Mouse (Mus musculus) frontal cortex, postnatal 14 days (tissue): ENCODE results near the gene Ssbp1.

Experiments used
- DNase-seq, 2 experiments: peaks; one replicate each; pipeline ENCODE4 v3.0.0; 2022; ENCODE audit warnings: low spot score in 2 of 2

Ssbp1 gene

DNA sequence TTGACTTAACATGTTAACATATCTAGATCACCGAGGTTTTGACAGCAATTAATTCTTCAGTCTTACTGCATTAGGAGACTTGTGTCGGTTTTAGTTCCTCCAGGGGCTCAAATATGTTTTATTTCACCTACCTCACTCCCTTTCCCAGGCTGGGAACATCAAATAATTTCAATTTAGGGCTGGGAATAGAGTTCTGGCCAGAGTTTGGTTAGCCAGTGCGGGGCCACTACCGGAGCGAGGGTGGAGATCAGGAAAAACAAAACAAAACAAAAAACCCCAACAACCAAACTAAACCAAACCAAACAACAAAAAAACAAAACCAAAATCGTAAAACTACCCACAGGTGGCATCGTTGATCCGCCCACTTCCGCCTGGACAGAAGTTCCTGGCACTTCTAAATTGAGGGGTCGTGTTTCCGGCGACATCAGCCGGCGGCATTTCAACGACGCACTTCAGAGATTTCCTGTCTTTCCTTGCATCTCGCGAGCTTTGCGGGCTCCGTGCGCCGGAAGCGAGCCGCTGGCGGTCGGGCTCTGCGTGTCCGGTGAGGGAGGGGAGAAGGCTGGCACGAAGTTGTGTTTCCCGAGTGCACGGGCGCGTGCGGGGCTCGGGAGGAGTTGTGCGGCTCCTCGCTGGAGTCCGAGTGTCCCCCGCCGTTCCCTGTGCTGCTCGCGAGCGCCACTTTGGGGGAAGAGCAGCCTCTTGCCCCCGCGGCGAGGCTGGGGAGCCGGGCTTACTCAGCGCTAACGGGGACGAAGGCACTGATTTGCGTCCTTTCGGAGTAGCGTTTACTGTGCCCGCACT, at the start of gene Ssbp1:
Ssbp1 (plus strand) TSS at position 437 of the 804 bp plus-strand sequence.
- DNase-seq = peak; percentile 86

DNA sequence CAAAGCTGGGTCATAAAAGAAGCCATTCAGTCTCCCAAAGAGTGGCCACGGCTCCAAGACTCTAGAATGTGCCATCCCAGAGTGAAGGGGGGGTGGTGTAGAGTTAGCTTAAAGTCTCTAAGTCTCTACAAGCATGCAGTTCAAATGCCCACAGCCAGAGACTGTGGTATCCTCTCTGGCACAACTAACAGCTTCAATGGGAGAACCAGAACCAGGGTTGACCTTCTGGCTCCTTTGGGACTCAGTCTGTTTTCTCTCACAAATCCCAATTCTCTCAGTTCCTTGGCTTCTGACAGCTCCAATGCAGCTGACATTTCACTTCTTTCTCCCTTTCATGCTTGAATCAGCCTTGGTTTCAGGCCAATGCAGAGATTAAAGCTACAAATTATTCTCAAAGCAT, 48.1 kb upstream of the Ssbp1 start:
- DNase-seq = no peak

DNA sequence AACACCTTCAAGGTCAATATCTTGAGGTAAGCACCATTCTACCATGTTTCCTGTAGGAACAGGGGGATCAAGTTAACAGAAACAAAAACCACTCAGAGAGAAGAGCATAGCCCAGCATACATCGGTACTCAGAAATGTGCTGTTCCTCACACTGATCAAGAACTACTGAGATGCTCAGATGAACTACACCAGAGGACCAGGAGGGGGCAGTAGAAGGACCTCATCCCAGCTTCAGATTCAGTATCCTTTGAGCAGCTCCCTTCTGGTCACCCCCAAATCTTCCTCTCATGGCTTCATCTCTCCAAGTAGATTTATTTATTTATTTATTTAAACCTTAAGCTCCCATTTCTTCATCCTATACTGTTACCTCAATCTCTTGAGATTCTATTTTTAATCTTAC, 47.4 kb upstream of the Ssbp1 start:
- DNase-seq = no peak

DNA sequence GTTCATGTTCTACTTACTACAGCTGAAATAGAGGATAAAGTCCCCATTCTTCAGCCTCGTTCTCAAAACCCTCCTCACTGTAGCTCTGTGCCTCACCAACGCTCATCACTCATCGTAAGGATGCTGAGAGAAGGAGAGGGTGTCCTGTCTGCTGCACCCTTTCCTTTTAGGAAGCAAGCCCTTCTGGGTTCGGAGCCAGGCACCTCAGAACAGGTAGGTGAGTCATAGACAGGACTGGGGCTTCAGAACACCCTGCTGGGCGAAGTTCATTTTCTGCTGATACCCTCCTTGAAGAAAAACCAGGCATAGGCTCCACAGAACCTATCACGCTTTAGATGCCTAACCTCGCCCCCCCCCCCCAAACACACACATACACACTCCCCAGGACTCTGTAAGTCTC, 43.7 kb upstream of the Ssbp1 start:
- DNase-seq = no peak

DNA sequence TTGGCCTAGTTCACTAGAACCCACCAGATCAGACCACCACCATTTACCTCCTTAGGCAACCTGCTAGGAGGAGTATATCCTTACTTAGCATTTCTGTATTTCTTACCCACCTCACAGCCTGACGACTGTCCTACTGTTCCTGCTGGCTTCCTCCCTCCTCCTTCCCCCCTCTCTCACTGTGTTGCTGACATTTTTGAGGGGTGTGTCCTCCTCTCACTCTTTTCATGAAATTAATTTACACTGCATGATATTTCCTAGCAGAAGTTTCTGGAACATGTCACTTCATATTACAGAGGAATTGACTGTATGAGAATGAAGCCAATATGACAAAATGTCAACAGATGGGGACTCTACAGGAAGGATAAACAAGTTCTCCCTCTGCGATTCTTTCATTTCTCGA, 42.5 kb upstream of the Ssbp1 start:
- DNase-seq = no peak

DNA sequence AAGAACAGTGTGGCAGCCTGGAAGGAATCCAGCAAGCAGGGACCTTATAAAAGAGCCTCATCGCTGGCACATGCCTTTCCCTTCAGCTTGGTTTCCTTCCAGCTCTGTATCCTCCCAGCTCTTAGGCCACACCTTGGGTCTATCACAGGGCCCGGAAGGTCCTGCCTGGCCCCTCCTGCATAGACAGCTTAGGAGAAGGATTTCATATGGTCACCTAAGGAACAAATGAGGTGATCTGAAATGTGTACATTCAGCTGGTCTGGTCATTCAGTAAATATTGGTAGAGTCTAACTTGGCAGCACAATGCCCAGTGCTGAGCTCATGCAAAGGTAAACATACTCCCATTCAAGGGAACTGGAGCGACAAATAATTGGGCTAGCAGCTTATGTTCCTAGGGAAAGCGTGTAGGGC, 41.6 kb upstream of the Ssbp1 start:
- no peak for DNase-seq

DNA sequence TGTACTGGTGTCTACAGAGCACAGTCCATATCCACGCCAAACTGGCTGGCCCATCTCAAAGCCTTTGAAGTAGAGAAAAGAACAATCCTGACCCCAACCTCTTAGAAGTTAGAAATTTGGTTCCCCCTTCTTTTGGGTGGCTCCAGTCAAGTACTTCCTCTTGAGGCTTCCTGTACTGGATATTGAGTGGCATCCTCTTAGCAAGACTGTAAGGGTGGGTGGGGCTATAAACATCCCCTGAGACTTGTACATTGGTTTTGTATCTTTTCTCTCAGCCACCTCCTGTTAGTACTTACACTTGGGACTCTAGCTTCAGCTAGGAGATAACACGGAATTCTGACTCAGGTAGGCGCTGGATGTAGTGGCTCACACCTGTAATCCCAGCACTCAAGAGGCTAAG, 40.9 kb upstream of the Ssbp1 start:
- no peak for DNase-seq

DNA sequence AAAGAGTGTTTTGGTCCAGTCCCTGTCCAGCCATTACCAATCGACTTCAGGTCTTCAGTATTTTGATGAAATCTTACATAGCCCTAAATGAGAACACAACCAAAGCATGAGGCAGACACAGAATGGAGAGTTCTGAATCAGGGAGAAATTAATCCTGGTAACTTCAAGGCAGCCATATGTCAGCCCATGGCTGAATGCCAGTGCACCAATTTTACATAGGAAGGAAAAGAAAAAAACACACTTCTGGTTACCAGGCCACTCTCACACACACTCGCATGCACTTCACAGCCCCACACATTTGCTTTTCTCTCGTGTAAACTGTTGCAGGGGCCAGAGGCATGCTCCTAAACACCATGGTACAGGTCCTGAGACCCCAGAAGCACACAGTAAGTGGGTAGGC, 40.3 kb upstream of the Ssbp1 start:
- no peak for DNase-seq

DNA sequence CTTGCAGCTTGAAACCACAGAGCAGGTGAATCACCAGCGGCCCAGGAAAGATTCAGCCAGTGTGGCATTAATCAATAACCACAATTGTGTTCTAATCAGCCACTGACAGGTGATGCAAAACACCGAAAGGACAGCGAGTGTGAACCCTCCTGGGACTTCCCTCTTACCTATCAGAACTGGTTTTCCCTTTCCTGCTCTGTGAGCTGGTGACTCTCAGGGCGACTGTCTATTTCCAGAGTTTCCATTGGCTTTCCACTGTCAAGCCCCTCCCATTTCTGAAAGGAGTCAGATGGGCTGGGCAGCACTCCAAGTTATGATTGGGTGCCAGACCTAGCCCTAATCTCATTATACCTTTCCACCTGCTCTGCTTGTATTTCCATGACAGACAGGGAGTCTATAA, 39.8 kb upstream of the Ssbp1 start:
- DNase-seq = no peak

DNA sequence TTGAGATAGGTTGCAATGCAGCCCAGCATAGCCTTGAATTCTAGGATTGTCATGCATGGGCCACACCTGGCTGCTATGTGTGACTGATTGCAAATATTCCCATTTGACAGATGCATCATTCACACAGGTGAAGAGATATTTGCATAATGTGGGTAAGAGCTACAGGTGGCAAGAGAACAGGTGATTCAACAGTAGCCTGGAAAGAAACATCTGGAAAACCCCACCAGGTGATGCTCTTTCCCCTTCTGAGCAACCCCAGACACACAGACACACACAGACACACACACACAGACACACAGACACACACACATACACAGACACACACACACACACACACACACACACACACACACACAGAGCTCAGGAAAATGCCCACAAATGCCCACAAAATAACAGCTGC, 39.3 kb upstream of the Ssbp1 start:
- no peak for DNase-seq

DNA sequence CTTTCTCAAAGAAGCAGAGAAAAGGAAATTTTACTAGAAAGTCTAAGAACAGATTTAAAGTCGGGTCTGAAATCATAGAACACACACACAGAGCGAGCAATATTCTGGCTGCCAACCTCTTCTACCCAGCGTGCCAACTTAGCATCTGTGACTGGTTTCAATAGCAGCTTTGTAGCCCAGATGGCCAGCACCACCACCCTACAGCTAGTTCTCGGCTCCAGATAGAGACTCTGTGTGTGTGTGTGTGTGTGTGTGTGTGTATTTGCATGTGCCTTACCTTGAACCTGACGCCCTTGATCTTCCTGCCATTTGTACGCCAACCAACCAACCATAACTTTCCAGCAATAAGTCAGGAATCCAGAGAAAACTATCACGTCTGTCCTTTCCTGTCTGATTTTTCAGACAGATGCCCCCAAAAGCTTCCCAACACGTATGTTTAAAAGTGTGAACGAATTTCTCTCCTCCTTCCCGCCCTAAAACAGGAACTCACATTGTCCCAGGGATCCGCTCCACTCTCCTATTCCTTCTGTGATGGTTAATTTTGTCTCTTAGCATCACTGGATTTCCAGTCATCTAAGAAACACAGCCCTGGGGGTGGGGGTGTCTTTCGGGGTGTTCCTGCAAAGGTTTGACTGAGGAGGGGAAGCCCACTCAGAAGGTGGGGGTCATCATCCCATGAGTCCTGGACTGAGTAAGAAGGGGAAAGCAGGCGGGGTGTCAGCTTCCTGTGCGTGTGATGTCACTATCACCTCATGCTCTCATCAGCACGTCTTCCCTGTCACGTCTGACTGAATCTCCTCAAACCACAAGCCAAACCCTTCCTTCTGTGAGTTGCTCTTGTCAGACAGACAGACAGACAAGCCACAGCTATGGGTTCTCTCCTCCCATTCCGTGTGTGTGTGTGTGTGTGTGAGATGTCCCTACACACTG, 38.5 kb upstream of the Ssbp1 start:
- DNase-seq = peak in 1 of 2 experiments; percentile 46

DNA sequence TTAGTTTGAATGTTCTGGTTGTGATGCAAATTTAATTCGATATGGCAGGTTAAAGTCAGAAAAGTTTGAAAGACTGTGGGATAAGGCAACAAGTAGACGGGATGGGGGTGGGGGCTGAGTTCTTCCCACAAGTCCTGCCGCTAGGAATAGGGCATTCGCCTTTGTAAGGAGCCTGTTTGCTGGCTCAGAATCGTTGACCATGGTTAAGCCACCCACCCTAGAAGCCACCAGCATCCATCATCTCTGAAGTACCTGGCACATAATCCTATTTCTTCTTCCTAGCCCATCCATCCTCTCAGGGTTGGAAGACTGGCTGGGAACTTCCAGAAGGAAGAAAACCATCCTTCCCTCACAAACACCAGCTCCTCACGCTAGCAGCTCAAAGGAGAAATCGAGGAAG, 36.5 kb upstream of the Ssbp1 start:
- DNase-seq = no peak

DNA sequence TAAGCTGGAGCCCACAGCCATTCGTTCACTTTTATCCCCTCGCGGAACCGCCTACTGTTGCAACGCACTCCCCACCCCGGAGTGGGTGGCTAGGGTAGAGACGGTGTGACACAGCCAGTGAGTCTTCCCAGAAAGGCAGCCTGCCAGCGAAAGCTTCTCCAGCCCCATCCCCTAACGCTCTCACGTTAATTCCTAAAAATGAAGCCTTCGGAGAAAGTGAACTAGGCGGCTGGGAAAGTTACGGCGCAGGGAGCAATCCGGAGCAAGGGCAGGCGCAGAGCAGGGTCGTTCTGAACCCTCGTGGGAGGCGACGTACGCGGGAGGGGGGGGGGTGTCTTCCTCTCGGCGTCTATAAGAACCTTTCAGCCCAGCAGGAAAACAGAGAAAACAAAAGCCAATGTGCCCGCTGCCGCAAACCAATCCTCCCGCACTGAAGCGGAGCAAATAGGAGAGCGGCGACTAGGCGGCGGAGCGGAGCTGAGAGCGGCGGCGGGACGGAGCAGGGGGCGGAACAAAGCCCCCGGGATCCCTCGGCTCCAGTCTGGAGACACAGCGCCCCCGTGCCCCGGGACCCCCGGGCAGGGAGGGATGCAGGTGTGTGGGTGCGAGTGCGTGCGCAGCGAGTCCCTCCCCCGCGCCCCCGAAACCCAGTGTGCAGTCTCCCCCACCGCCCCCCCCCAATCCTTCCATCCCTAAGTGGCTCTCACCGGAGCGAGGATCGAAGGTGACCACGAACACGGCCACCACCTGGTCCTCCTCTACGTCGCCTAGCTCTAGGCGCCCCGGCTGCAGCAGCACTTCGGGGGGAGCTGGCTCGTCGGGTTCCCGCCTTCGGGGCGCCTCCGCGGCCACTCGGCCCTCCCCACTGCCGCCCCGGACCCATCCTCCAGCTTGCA, 35.8 kb upstream of the Ssbp1 start:
- peak; percentile 46 to 62 for DNase-seq

DNA sequence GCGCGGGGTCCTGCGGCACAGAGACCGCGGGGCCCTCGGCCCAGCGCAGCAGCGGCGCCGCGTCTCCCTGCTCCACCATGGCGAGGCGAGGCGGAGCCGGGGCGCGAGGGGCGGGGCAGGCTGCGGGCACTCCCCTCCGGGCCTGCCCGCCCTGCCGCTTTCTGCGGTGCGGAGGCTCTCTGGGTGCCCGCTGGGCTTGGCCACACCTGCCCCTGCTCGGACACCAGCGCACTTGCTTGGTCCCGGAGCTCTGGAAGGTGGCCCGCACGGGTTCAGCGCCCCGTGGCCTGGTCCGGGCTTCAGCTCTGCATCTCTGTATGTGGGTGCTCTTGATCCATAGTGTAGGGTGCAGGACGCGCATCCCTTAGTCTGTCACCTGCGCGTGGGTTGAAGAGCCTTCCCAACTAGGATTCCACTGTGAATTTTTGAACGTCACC, 35.1 kb upstream of the Ssbp1 start, which contains the start of gene E330009J07Rik:
E330009J07Rik (minus strand) TSS at position 89 of the 437 bp plus-strand sequence.
- DNase-seq = peak; percentile 47 to 68

DNA sequence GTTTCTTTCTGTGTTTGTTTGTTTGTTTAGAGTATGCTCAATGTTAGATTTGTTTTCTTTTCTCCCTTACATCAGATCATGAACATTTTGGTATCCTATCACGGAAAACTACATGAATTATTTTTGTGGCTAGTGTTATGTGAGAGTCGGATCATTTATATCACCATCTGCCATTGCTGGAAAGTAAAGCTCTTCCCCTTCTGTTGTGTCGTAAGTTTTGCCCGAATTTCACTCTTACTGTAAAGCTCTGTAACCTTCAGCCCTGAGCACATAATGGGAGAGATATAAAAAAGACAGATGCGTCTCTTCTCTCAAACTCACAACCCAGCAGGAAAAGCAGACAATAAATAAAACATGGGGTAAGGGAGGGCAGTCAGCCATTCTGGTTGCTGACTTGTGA, 32.2 kb upstream of the Ssbp1 start, which contains the start of gene Wee2:
Wee2 (plus strand) TSS at position 153 of the 400 bp plus-strand sequence.
- DNase-seq = no peak

DNA sequence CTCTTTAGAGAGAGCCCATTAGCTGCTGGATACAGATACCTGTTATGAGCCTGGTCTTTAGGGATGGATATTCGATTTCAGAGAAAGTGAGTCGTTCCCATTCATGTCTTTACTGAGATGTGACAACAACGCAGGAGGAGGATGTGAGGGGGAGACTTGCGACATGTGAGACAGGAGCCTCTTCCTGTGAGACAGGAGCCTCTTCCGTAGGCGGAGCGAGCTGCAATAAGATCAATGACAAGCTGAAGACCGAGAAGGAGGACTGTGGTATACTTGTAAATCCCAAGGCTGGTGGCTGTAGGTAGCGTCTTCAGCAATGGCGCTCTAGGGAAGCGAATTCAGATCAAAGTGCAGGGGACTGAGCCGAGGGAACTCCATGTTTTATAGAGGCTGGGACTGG, 31.4 kb upstream of the Ssbp1 start:
- DNase-seq = no peak

DNA sequence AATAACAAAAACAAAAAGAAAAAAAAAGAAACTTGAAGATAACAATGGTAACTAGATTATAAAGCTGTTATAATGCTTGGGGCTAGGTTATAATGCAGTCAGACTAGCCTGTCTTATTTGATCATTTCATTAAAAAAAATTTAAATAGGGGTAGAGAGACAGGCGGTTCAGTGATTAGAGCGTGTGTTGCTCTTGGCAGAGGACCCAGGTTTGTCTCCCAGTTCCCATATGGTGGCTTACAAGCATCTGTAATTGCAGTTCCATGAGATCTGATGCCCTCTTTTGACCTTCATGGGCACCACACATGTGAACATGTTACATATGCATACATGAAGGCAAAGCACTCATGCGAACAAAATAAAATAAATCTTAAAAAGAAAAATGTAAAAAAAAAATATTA, 29.9 kb upstream of the Ssbp1 start:
- DNase-seq = no peak

DNA sequence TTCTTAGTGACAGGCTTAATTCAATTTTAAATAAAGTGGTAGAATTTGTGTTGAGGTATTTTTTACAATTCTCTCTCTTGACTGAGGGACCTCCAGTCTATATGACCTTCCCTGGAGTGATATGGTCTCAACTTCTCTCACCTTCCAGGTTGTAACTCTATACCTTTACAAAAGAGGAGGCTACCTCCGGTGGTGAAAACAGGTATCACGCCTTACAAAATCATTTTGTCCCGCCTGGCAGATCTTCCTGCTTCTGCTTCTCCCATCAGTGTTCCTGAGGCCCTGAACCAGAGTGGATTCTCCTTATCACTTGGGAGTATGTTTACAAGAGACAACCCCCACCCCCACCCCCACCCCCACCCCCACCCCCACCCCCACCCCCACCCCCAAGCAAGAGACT, 29.4 kb upstream of the Ssbp1 start:
- DNase-seq = no peak

DNA sequence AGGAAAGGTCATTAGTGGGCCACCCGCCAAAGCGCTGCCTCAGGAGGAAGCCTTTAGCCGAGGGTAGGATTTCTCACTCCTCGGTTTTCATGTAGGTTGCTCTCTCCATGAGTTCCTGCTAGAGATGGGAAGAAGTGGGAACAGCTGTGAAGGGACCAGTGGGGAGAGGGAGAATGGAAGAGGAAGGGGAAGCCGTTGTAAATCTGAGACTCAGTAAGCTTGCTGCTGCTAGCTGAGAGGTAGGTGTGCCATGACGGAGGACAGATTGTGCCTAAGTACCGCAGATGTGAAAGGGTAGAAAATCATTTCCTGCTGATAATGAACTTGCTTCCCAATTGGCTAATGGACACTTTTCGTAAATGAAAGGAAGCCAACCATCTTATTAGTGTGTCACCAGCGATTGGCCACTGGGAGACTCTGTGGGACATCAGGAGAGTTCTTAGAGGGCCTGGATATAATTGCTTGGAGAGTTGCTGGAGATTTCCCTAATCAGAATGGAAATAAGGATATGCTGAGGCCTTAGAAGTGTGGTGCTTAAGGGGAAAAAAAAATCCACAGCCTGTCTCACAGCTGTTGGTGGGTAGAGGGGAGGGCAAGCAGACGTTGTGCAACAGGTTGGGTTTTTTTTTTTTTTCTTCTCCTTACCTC, 27.7 kb upstream of the Ssbp1 start:
- DNase-seq = no peak

DNA sequence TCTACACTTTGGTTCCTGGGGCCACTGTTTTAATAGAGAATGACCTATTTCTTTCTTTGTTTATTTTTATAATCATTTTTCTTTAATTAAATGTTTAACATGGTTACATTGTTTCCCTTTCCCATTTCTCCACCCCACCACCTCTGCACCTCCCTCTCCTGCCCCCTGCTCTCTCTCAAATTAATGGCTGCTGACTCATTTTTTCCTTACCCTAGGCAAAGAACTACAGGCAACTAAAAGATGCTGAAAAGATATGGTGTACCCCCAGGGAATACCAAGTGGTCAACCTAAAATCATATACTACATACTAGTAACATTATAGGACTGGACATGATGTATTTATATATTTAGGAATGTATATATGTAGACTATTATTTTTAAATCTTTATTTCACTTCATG, 22.5 kb upstream of the Ssbp1 start:
- no peak for DNase-seq

DNA sequence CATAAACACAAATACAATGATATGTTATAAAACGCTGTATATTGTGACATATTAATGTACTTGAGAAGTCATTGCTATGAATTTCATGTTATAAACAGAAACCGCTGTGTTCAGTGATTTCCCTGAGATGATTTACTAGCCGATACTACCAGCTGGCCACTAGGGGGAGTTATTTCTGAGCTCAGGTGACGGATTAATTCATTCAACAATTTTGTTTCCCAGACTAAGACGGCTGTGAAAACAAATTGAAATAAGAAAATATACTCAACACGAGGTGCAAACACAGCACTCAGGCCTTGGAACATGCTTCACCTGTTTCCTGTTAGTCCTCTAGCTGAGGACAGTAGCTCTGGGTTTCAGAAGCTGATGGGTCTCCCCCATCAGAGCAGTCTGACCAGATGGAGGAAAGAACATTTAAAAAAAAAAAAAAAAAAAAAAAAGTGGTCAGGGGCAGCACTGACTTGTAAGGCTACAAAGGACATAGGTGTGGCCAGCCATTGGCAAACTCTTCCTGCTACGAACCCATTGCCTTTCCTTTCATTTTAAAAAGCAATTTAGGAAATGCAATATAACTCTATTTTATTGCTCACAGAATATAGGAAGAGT, 16.6 kb upstream of the Ssbp1 start:
- no peak for DNase-seq
